Mouse (Mus musculus) heart, postnatal 0 days (tissue): ENCODE data around the gene Lins1.

ENCODE experiments used
- CTCF ChIP-seq: IDR thresholded peaks from 2 replicates; pipeline ENCODE4 v1.5.1; 2016; ENCODE audit warnings: antibody characterized with exemption, control low read depth, low read depth
- EP300 ChIP-seq: IDR thresholded peaks from 2 replicates; pipeline ENCODE4 v1.6.1; 2016; ENCODE audit warnings: antibody characterized with exemption, low read depth

DNA sequence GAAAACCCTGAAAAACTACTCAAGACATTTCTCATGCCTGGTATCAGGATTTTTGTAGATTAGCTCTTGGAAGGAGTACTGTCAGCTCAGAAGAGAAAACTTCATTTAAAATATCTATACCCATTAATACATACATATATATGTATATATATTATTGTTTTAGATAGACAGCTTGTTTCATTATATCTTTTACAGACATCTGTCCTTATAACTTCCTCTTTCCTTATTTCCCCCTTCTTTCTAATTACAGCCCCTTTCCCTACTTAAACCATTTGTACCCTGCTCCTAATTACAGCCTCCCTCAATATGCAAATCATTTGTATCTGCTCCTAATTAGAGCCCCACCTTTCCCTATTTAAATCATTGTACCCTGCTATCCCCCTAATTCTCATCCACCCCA, 22.6 kb upstream of the Lins1 start:
- TF ChIP-seq CTCF (no peak), EP300 (no peak)
